Mouse (Mus musculus) spleen, adult 2 months (tissue): ENCODE measurements around the gene Spag17.

Experiments
- CTCF ChIP-seq: fragments of 200-500 bp; IDR thresholded peaks from 2 replicates; pipeline ENCODE4 v1.5.1; 2011; ENCODE audit warnings: mild to moderate bottlenecking, inconsistent platforms; ENCODE audit not compliant: insufficient read depth, insufficient read length, insufficient replicate concordance; ENCODE audit errors: extremely low read depth
- POLR2A ChIP-seq: fragments of 200-500 bp; IDR thresholded peaks from 2 replicates; pipeline ENCODE4 v1.6.1; 2011; ENCODE audit warnings: low read depth, low read length, inconsistent platforms

- TF ChIP-seq POLR2A (no peak), CTCF (no peak)
These were observed at the start of gene Spag17 for GRCm38 (mm10) chr3:99885187-99885811.
